Mouse (Mus musculus): ENCODE results near the gene Msrb2.

The Msrb2 gene

GRCm38 (mm10) chr2:19371390-19372158 lies at the start of gene Msrb2:
Msrb2 (plus strand) TSS chr2:19371440.
- in situ Hi-C loops (cut with MboI, MseI): no loop called here

GRCm38 (mm10) chr2:19322448-19322847 lies 48.8 kb upstream of the Msrb2 start:
- in situ Hi-C loops (cut with MboI, MseI): no loop called here

GRCm38 (mm10) chr2:19326376-19326775 lies 44.9 kb upstream of the Msrb2 start:
- in situ Hi-C loops (cut with MboI, MseI): no loop called here

- in situ Hi-C loops (cut with MboI, MseI): no loop called here
These were observed 43.4 kb upstream of the Msrb2 start for GRCm38 (mm10) chr2:19327811-19328210.

- in situ Hi-C loops (cut with MboI, MseI): loop anchor here (10.0 kb wide), 1 partner anchor 339 kb away; no protein-coding TSS in a partner anchor
These were observed 27.2 kb upstream of the Msrb2 start for GRCm38 (mm10) chr2:19343901-19344635.

- in situ Hi-C loops (cut with MboI, MseI): loop anchor here (10.0 kb wide), 1 partner anchor 340 kb away; no protein-coding TSS in a partner anchor
These were observed 26.4 kb upstream of the Msrb2 start for GRCm38 (mm10) chr2:19344636-19345413.

GRCm38 (mm10) chr2:19345414-19345964 lies 25.8 kb upstream of the Msrb2 start:
- in situ Hi-C loops (cut with MboI, MseI): loop anchor here (10.0 kb wide), 1 partner anchor 341 kb away; no protein-coding TSS in a partner anchor

GRCm38 (mm10) chr2:19348454-19348853 lies 22.8 kb upstream of the Msrb2 start:
- in situ Hi-C loops (cut with MboI, MseI): loop anchor here (10.0 kb wide), 1 partner anchor 344 kb away; no protein-coding TSS in a partner anchor

GRCm38 (mm10) chr2:19350167-19350566 lies 21.1 kb upstream of the Msrb2 start:
- in situ Hi-C loops (cut with MboI, MseI): no loop called here

- in situ Hi-C loops (cut with MboI, MseI): no loop called here
These were observed 19.5 kb upstream of the Msrb2 start for GRCm38 (mm10) chr2:19351615-19352253.

- in situ Hi-C loops (cut with MboI, MseI): no loop called here
These were observed 18.1 kb upstream of the Msrb2 start for GRCm38 (mm10) chr2:19353158-19353557.

GRCm38 (mm10) chr2:19362880-19363279 lies 8.4 kb upstream of the Msrb2 start:
- in situ Hi-C loops (cut with MboI, MseI): no loop called here

GRCm38 (mm10) chr2:19366426-19366825 lies 4.8 kb upstream of the Msrb2 start:
- in situ Hi-C loops (cut with MboI, MseI): no loop called here

GRCm38 (mm10) chr2:19367114-19367513 lies 4.1 kb upstream of the Msrb2 start:
- in situ Hi-C loops (cut with MboI, MseI): no loop called here

GRCm38 (mm10) chr2:19373695-19374094 lies 2.5 kb downstream of the Msrb2 start:
- in situ Hi-C loops (cut with MboI, MseI): no loop called here

GRCm38 (mm10) chr2:19380446-19380950 lies 9.3 kb downstream of the Msrb2 start:
- in situ Hi-C loops (cut with MboI, MseI): no loop called here

- in situ Hi-C loops (cut with MboI, MseI): no loop called here
These were observed 9.7 kb downstream of the Msrb2 start for GRCm38 (mm10) chr2:19380986-19381385.

- in situ Hi-C loops (cut with MboI, MseI): no loop called here
These were observed 11.0 kb downstream of the Msrb2 start for GRCm38 (mm10) chr2:19382206-19382605.

- in situ Hi-C loops (cut with MboI, MseI): no loop called here
These were observed 11.8 kb downstream of the Msrb2 start for GRCm38 (mm10) chr2:19383006-19383405.

- in situ Hi-C loops (cut with MboI, MseI): no loop called here
These were observed 14.5 kb downstream of the Msrb2 start for GRCm38 (mm10) chr2:19385772-19386171.

All from T-helper 1 cell (primary cell).